Mouse (Mus musculus): ENCODE data around the gene Zfr2. TPM values are rescaled to one million over a fixed set of nuclear protein-coding genes. Genes with fewer than 3 reads are reported as not detected.

The Zfr2 gene
- polyA plus RNA-seq (2012; rRNA removed), result 29.3 and 34.4 TPM in 2 replicates

- peak; percentile 79 for DNase-seq (ENCODE audit: low spot score)
These were observed at the start of gene Zfr2 for GRCm38 (mm10) chr10:81232580-81233225. TSS of gene Zfr2 (plus strand) at chr10:81233155.

GRCm38 (mm10) chr10:81183805-81184204 lies 49.1 kb upstream of the Zfr2 start, which contains the start of gene 4930442H23Rik:
TSS of gene 4930442H23Rik (minus strand) at chr10:81183849.
- DNase-seq (ENCODE audit: low spot score), result no peak

GRCm38 (mm10) chr10:81184765-81185164 lies 48.2 kb upstream of the Zfr2 start:
- DNase-seq (ENCODE audit: low spot score), result no peak

- no peak for DNase-seq (ENCODE audit: low spot score)
These were observed 45.8 kb upstream of the Zfr2 start for GRCm38 (mm10) chr10:81187161-81187560.

- no peak for DNase-seq (ENCODE audit: low spot score)
These were observed 43.1 kb upstream of the Zfr2 start for GRCm38 (mm10) chr10:81189821-81190220.

GRCm38 (mm10) chr10:81190236-81190911 lies 42.6 kb upstream of the Zfr2 start:
- no peak for DNase-seq (ENCODE audit: low spot score)

GRCm38 (mm10) chr10:81190912-81191321 lies 42.0 kb upstream of the Zfr2 start:
- no peak for DNase-seq (ENCODE audit: low spot score)

GRCm38 (mm10) chr10:81191342-81191982 lies 41.5 kb upstream of the Zfr2 start:
- DNase-seq (ENCODE audit: low spot score), result no peak

- peak; percentile 86 for DNase-seq (ENCODE audit: low spot score)
These were observed 40.5 kb upstream of the Zfr2 start for GRCm38 (mm10) chr10:81192270-81192967.

GRCm38 (mm10) chr10:81192968-81193501 lies 39.9 kb upstream of the Zfr2 start:
- no peak for DNase-seq (ENCODE audit: low spot score)

- DNase-seq (ENCODE audit: low spot score), result no peak
These were observed 38.8 kb upstream of the Zfr2 start for GRCm38 (mm10) chr10:81193991-81194774.

- no peak for DNase-seq (ENCODE audit: low spot score)
These were observed 37.7 kb upstream of the Zfr2 start for GRCm38 (mm10) chr10:81195300-81195699.

GRCm38 (mm10) chr10:81196470-81197065 lies 36.4 kb upstream of the Zfr2 start:
- DNase-seq (ENCODE audit: low spot score), result no peak

- DNase-seq (ENCODE audit: low spot score), result no peak
These were observed 35.6 kb upstream of the Zfr2 start for GRCm38 (mm10) chr10:81197305-81197704.

- DNase-seq (ENCODE audit: low spot score), result no peak
These were observed 34.7 kb upstream of the Zfr2 start for GRCm38 (mm10) chr10:81198230-81198629.

GRCm38 (mm10) chr10:81198990-81199389 lies 34.0 kb upstream of the Zfr2 start:
- DNase-seq (ENCODE audit: low spot score), result no peak

GRCm38 (mm10) chr10:81200141-81200540 lies 32.8 kb upstream of the Zfr2 start:
- DNase-seq (ENCODE audit: low spot score), result no peak

GRCm38 (mm10) chr10:81200605-81201287 lies 32.2 kb upstream of the Zfr2 start:
- DNase-seq (ENCODE audit: low spot score), result no peak

- no peak for DNase-seq (ENCODE audit: low spot score)
These were observed 30.9 kb upstream of the Zfr2 start, which contains the start of gene Nmrk2 for GRCm38 (mm10) chr10:81201807-81202758. TSS of gene Nmrk2 (minus strand) at chr10:81202051.
